Mouse (Mus musculus): Measurements from ENCODE around the gene Pla2g4b. TPM values are rescaled to one million over a fixed set of nuclear protein-coding genes. Genes with fewer than 3 reads are reported as not detected.

Pla2g4b gene
- polyA plus RNA-seq, 1 experiment from 2014 or later, result 3.9 TPM

- Histone ChIP-seq H3K4me2 (no peak overlapping the region), H3K4me3 (no peak overlapping the region), H3K9ac (no peak overlapping the region), H3K9me3 (no peaks in the 10 kb centered on the region), H3K27me3 (peaks cover 5% of the 10 kb centered on the region; the same call in 1 of the 2 replicates), H3K36me3 (no peaks in the 10 kb centered on the region), H3K4me1 (peaks cover 14% of the 10 kb centered on the region), H3K27ac (peak overlapping the region; percentile 18; the same call in 1 of the 2 replicates)
- peak; percentile 15; the same call in 1 of the 2 replicates for ATAC-seq (ENCODE audit: insufficient number of reproducible peaks, low FRiP score, low TSS enrichment, low read depth)
- WGBS, result 60% methylated on average over 8 of the region's 8 CpGs
These were observed 36.3 kb downstream of the Pla2g4b start for GRCm38 (mm10) chr2:120069466-120069990.

- Histone ChIP-seq H3K4me2 (no peak overlapping the region), H3K4me3 (no peak overlapping the region), H3K27ac (no peak overlapping the region), H3K9ac (no peak overlapping the region), H3K27me3 (peaks cover 29% of the 10 kb centered on the region), H3K9me3 (no peaks in the 10 kb centered on the region), H3K36me3 (no peaks in the 10 kb centered on the region), H3K4me1 (peaks cover 19% of the 10 kb centered on the region)
- ATAC-seq (ENCODE audit: insufficient number of reproducible peaks, low FRiP score, low TSS enrichment, low read depth), result no peak
- WGBS, result 74% methylated on average over 4 of the region's 4 CpGs
These were observed 40.9 kb downstream of the Pla2g4b start for GRCm38 (mm10) chr2:120074096-120074495.

- ATAC-seq (ENCODE audit: insufficient number of reproducible peaks, low FRiP score, low TSS enrichment, low read depth), result no peak
- Histone ChIP-seq H3K4me3 (peak overlapping the region; percentile 36), H3K27me3 (peaks cover 29% of the 10 kb centered on the region), H3K9ac (no peak overlapping the region; the same call in 1 of the 2 replicates), H3K4me2 (peak overlapping the region; percentile 55), H3K36me3 (no peaks in the 10 kb centered on the region), H3K27ac (no peak overlapping the region), H3K4me1 (peaks cover 12% of the 10 kb centered on the region), H3K9me3 (no peaks in the 10 kb centered on the region)
- under 1% methylated on average over 36 of the region's 36 CpGs for WGBS
These were observed 43.0 kb downstream of the Pla2g4b start for GRCm38 (mm10) chr2:120076076-120076705.

GRCm38 (mm10) chr2:120082416-120082815, 49.2 kb downstream of the Pla2g4b start:
- no peak overlapping the region for H3K4me3 ChIP-seq
- H3K36me3 ChIP-seq, result no peaks in the 10 kb centered on the region
- no peak overlapping the region for H3K4me2 ChIP-seq
- H3K9ac ChIP-seq, result no peak overlapping the region
- H3K27me3 ChIP-seq, result 0 out of 2 replicates have a peak, but pooled peaks cover 1% of the 10 kb centered on the region
- H3K4me1 ChIP-seq, result no peaks in the 10 kb centered on the region
- no peak overlapping the region for H3K27ac ChIP-seq
- no peaks in the 10 kb centered on the region for H3K9me3 ChIP-seq
- 67% methylated on average over 2 of the region's 2 CpGs for WGBS
- ATAC-seq (ENCODE audit: insufficient number of reproducible peaks, low FRiP score, low TSS enrichment, low read depth), result no peak

- WGBS, result 65% methylated on average over 14 of the region's 14 CpGs
- Histone ChIP-seq H3K9me3 (no peaks in the 10 kb centered on the region), H3K36me3 (no peaks in the 10 kb centered on the region), H3K9ac (no peak overlapping the region), H3K27ac (no peak overlapping the region), H3K4me2 (no peak overlapping the region), H3K27me3 (no peaks in the 10 kb centered on the region), H3K4me1 (no peaks in the 10 kb centered on the region), H3K4me3 (no peak overlapping the region)
- no peak for ATAC-seq (ENCODE audit: insufficient number of reproducible peaks, low FRiP score, low TSS enrichment, low read depth)
These were observed 51.6 kb downstream of the Pla2g4b start for GRCm38 (mm10) chr2:120084593-120085361.

GRCm38 (mm10) chr2:120086038-120086437, 52.8 kb downstream of the Pla2g4b start:
- Histone ChIP-seq H3K9ac (no peak overlapping the region), H3K4me2 (no peak overlapping the region), H3K4me3 (no peak overlapping the region), H3K27me3 (no peaks in the 10 kb centered on the region), H3K9me3 (no peaks in the 10 kb centered on the region), H3K36me3 (no peaks in the 10 kb centered on the region), H3K27ac (no peak overlapping the region), H3K4me1 (no peaks in the 10 kb centered on the region)
- ATAC-seq (ENCODE audit: insufficient number of reproducible peaks, low FRiP score, low TSS enrichment, low read depth), result no peak
- 87% methylated on average over 3 of the region's 3 CpGs for WGBS

- 90% methylated on average over 3 of the region's 3 CpGs for WGBS
- no peak overlapping the region for H3K4me3 ChIP-seq
- no peak overlapping the region for H3K9ac ChIP-seq
- no peaks in the 10 kb centered on the region for H3K4me1 ChIP-seq
- H3K27ac ChIP-seq, result no peak overlapping the region
- H3K36me3 ChIP-seq, result no peaks in the 10 kb centered on the region
- no peaks in the 10 kb centered on the region for H3K9me3 ChIP-seq
- no peak for ATAC-seq (ENCODE audit: insufficient number of reproducible peaks, low FRiP score, low TSS enrichment, low read depth)
- no peak overlapping the region for H3K4me2 ChIP-seq
- H3K27me3 ChIP-seq, result no peaks in the 10 kb centered on the region
These were observed 54.2 kb downstream of the Pla2g4b start for GRCm38 (mm10) chr2:120087391-120087790.

- no peak overlapping the region for H3K9ac ChIP-seq
- WGBS, result 82% methylated on average over 2 of the region's 2 CpGs
- no peak for ATAC-seq (ENCODE audit: insufficient number of reproducible peaks, low FRiP score, low TSS enrichment, low read depth)
- H3K4me2 ChIP-seq, result no peak overlapping the region
- H3K4me1 ChIP-seq, result no peaks in the 10 kb centered on the region
- no peaks in the 10 kb centered on the region for H3K36me3 ChIP-seq
- no peak overlapping the region for H3K4me3 ChIP-seq
- H3K9me3 ChIP-seq, result no peaks in the 10 kb centered on the region
- no peak overlapping the region for H3K27ac ChIP-seq
- H3K27me3 ChIP-seq, result no peaks in the 10 kb centered on the region
These were observed 54.7 kb downstream of the Pla2g4b start for GRCm38 (mm10) chr2:120087897-120088296.

- H3K4me2 ChIP-seq, result no peak overlapping the region
- ATAC-seq (ENCODE audit: insufficient number of reproducible peaks, low FRiP score, low TSS enrichment, low read depth), result no peak
- no peaks in the 10 kb centered on the region for H3K9me3 ChIP-seq
- no peak overlapping the region for H3K9ac ChIP-seq
- no peaks in the 10 kb centered on the region for H3K36me3 ChIP-seq
- H3K4me3 ChIP-seq, result no peak overlapping the region
- 86% methylated on average over 17 of the region's 17 CpGs for WGBS
- H3K27ac ChIP-seq, result no peak overlapping the region
- peaks cover 4% of the 10 kb centered on the region; the same call in 1 of the 2 replicates for H3K4me1 ChIP-seq
- no peaks in the 10 kb centered on the region for H3K27me3 ChIP-seq
These were observed 57.8 kb downstream of the Pla2g4b start for GRCm38 (mm10) chr2:120090979-120091378.

Small RNA genes within 50 kb of the gene (microRNA-seq; reads per million reads assigned to microRNA genes)
- not detected for gene Mir7665

Other genes starting within 250 kb of the Pla2g4b start
- gene Rpap1, start 245.9 kb upstream of the Pla2g4b start, polyA plus RNA-seq (2015; fragmentation: Nextera tagmentation; extraction: Ambion mirVana), result 22.1 and 22.2 TPM in 2 replicates
- 28.7 and 32.6 TPM in 2 replicates for gene Tyro3, start 235.7 kb upstream of the Pla2g4b start, polyA plus RNA-seq (2015; fragmentation: Nextera tagmentation; extraction: Ambion mirVana)
- 25.3 and 25.6 TPM in 2 replicates for gene Mga, start 136.2 kb upstream of the Pla2g4b start, polyA plus RNA-seq (2015; fragmentation: Nextera tagmentation; extraction: Ambion mirVana)
- 4.0 and 4.3 TPM in 2 replicates for gene Mapkbp1, start 60.7 kb upstream of the Pla2g4b start, polyA plus RNA-seq (2015; fragmentation: Nextera tagmentation; extraction: Ambion mirVana)
- 17.5 and 18.4 TPM in 2 replicates for gene Jmjd7, start 5.9 kb upstream of the Pla2g4b start, polyA plus RNA-seq (2015; fragmentation: Nextera tagmentation; extraction: Ambion mirVana)
- 3.8 and 5.0 TPM in 2 replicates for gene Gm28042, start 5.9 kb upstream of the Pla2g4b start, polyA plus RNA-seq (2015; fragmentation: Nextera tagmentation; extraction: Ambion mirVana)
- gene Ehd4, start 121.2 kb downstream of the Pla2g4b start, polyA plus RNA-seq (2015; fragmentation: Nextera tagmentation; extraction: Ambion mirVana), result 60.6 and 97.0 TPM in 2 replicates
- 8.0 and 8.6 TPM in 2 replicates for gene Pla2g4e, start 211.9 kb downstream of the Pla2g4b start, polyA plus RNA-seq (2015; fragmentation: Nextera tagmentation; extraction: Ambion mirVana)